Mouse (Mus musculus): ENCODE measurements around the gene Slc7a6.
"Not testable (repeated sequence)": the region's sequence is repeated elsewhere in the genome, so short reads cannot be mapped to it uniquely, and the experiment has no call there.

Gene Slc7a6

DNA sequence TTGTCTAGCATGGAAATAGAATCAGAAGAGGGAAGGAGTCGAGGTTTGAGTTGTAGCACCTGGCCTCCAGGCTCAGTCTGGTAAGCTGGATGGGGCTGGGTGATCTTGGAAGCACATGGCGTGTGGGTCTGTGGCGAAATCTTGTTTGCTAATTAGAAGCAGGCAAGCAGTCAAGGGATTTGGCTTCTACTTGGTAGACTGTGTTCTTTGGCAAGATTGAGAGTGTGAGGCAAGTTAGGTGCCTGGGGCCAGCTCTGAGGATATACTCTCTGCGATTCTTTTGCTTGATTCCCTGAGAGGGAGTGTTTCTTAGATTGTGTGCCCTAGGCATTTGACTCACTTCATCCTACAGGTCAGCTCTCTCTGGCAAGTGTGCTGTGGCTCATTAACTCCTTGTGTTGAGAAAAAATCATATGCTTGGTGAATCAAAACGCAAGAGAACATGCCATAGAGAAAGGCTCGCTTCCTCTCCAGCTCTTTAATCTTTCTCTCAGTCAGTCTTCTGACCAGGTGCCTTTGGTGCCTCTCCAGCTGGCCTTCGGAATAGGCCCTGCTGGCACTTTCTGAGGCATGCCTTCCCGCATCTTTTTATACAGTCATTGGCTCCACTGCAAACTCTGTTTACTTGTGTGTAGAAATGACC, 17.1 kb downstream of the Slc7a6 start:
- no peak for DNase-seq (ENCODE audit: low spot score in 2 of 2)

DNA sequence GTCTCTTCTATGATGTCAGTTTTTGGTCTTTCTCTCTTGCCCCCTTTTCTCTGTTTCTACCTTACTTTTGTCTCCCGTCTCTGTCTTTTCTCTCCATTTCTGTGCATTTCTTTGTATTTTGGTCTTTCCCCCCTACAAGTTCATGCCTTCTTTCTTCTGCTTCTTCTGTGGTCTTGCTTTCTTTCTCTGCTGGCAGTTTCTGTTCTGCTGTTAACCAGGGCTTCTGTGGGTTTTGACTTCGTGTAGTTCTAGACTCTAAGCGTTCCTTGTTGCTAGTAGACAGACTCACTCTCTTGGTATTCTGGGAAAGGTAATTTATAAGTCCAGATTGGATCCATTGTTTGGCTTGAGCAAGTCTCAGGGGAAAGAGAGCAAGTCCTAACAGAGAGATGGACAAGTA, 17.7 kb downstream of the Slc7a6 start:
- no peak for DNase-seq (ENCODE audit: low spot score in 2 of 2)

DNA sequence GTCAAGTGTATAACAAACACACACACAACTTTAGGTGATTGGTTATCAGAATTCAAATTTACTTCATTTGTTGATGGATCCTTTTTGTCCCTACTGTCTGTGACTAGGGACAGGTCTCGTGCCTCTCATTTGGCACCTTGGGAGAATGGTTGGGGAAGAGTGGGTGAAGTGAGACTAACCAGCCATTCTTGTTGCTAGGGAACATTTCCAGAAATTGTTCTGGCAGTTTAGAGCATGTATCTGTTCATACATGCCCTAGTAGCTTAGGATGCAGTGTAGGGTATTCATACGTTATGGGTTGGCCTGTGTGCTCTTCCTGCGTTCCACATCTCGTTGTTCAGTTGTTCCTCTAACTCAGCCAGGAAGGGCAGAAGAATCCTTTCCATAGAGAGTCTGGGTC, 20.5 kb downstream of the Slc7a6 start:
- DNase-seq (ENCODE audit: low spot score in 2 of 2), result no peak

GRCm38 (mm10) chr8:106191639-106192038, 23.0 kb downstream of the Slc7a6 start:
- no peak for DNase-seq (ENCODE audit: low spot score in 2 of 2)

- no peak for DNase-seq (ENCODE audit: low spot score in 2 of 2)
Measured at GRCm38 (mm10) chr8:106193162-106193561, 24.5 kb downstream of the Slc7a6 start.

- no peak for DNase-seq (ENCODE audit: low spot score in 2 of 2)
Measured at GRCm38 (mm10) chr8:106194062-106194461, 25.4 kb downstream of the Slc7a6 start.

- peak in 1 of 2 experiments; percentile 15 for DNase-seq (ENCODE audit: low spot score in 2 of 2)
Measured at GRCm38 (mm10) chr8:106198741-106199140, 30.1 kb downstream of the Slc7a6 start.

- DNase-seq (ENCODE audit: low spot score in 2 of 2), result not testable (repeated sequence)
Measured at GRCm38 (mm10) chr8:106199596-106199995, 30.9 kb downstream of the Slc7a6 start.

DNA sequence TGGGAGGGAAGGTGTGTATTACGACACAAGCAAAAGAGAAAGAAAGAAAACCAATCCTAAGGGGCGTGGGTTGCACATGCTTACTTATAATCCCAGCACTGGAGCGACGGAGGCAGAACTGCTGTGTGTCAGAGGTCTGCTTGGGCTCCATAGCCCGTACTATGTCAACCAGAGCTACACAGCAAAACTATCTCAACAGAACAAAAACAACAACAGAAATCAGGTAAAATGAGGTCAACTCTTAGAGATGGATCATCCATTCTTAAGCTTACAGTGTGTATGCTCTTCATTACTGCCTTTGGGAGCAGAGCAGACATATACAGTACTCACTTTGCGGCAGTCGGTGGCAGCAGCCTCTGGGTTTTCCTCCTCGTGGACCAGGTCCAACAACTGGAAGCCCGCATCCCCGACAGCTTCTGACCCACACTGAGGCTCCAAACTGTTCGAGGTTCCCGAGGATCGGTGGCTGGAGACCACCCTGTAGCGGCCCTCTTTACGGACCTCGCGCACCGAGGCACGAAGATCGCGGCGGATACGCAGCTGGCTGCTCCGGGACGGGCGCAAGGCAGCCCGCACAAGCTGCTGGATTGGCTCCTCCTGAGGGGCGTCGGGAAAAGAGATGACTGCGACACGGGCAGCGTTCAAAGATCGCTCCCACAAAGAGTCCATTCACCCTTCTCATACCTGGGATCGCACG, 41.5 kb downstream of the Slc7a6 start:
- DNase-seq (ENCODE audit: low spot score in 2 of 2), result peak in 1 of 2 experiments; percentile 24

DNA sequence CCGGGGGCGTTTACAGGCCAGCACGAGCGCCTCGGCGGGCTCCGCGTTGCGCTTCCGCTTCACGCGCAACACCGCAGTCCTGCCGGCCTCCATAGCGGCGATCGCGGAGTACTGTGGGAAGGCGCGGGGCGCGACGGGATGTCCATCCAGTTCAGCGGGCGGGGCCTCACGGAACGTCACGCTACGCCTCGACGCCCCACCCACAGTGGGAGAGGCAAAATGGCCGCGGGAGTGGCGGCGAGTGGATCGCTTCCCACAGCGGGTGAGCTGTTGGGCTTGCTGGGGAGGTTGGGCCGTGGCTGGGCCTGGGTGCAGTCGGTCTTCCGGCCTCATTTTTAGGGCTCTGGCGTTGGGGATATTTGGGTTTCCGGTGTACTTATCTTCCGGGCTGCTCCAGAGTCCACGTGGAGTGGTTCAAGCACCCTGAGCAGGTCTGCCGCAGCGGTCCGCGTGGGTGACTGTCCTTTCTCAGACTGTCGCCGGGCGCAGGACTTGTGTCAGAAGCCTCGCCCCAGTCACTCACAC, 42.2 kb downstream of the Slc7a6 start, which contains the start of the genes Slc7a6os and Prmt7:
Gene Slc7a6os, minus strand, starts transcription at position 115 of the 525 bp plus-strand sequence.
Gene Prmt7, plus strand, starts transcription at position 116 of the 525 bp plus-strand sequence.
- peak; percentile 86 to 94 for DNase-seq (ENCODE audit: low spot score in 2 of 2)

DNA sequence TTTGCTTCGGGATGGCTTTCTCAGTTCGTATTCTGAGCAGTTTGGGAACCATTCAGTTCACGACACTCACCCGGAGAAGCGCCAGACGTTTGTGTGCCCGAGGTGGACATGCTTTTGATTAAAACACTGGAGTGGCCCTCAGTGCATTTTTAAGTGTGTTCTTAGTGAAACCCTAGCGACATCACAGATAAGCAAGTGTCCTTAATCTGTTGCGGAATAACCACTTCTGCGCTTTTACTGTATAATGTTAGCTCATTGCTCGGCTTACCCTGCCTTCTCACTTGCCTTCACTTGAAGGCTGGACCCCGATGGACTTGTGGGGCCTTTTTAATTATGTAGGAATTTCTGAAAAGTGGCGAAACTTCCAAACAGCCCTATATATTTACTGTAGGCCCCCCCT, 42.8 kb downstream of the Slc7a6 start:
- no peak for DNase-seq (ENCODE audit: low spot score in 2 of 2)

- no peak for DNase-seq (ENCODE audit: low spot score in 2 of 2)
Measured at GRCm38 (mm10) chr8:106213959-106214358, 45.3 kb downstream of the Slc7a6 start.

DNA sequence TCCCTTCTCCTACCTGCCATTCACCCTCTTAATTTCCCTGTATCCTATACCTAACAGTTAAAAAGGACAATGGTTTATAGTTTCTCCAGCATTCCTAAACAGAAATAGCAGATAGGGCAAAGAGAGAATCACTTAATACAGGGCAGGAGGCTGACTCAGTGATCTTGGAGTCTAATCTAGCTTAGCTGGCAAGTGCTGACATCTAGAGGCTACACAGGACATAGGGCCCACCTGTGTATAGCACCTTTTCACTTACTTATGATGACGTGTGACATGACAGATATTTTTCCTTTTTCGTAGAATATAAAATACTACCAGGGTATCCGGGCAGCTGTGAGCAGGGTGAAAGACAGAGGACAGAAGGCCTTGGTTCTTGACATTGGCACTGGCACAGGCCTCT, 51.0 kb downstream of the Slc7a6 start:
- no peak for DNase-seq (ENCODE audit: low spot score in 2 of 2)

GRCm38 (mm10) chr8:106226589-106226988, 57.9 kb downstream of the Slc7a6 start:
- peak in 1 of 2 experiments; percentile 46 for DNase-seq (ENCODE audit: low spot score in 2 of 2)

- no peak for DNase-seq (ENCODE audit: low spot score in 2 of 2)
Measured at GRCm38 (mm10) chr8:106231536-106231935, 62.9 kb downstream of the Slc7a6 start.

- DNase-seq (ENCODE audit: low spot score in 2 of 2), result no peak
Measured at GRCm38 (mm10) chr8:106232751-106233150, 64.1 kb downstream of the Slc7a6 start.

- no peak for DNase-seq (ENCODE audit: low spot score in 2 of 2)
Measured at GRCm38 (mm10) chr8:106234567-106235261, 66.1 kb downstream of the Slc7a6 start.

DNA sequence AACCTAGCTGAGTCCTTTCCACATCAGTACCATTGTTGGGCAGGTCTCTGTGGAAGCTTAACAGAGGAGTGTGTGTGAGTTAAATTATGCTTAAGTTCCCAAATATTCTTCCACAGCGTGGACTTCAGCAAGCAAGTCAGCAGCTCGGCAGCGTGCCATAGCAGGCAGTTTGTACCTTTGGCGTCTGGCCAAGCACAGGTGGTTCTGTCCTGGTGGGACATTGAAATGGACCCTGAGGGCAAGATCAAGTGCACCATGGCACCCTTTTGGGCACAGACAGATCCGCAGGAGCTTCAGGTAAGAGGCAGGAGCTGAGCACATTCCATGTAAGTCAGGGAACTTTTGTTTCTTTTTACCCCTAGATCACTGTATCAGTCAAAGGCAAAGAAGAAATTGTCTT, 68.4 kb downstream of the Slc7a6 start:
- no peak for DNase-seq (ENCODE audit: low spot score in 2 of 2)
